9 mouse cellular contexts compared by ENCODE assay signal in genomic region chr11:114830433-114830773, GRCm38 (mm10). TPM values are rescaled to one million over a fixed set of nuclear protein-coding genes. Genes with fewer than 3 reads are reported as not detected.
DNase-seq lines count a peak whose midpoint lies in the region; ATAC-seq lines count a peak whose summit lies in the region.
"Had no signal": no experiment of that assay in that cellular context is flagged by ENCODE, and none has a peak within 500 bp of the region (broad histone marks: within the 10 kb centered on the region; RNA-seq: fewer than 3 reads in every experiment).

No protein-coding gene starts in this region.

- H3K4me2 ChIP-seq in heart, embryonic 13.5 days = peak overlapping the region; percentile 74
- H3K4me2 ChIP-seq in hindbrain, embryonic 15.5 days = peak overlapping the region; percentile 43

- ATAC-seq in heart, embryonic 13.5 days (ENCODE audit: extremely low read depth, insufficient number of reproducible peaks, low FRiP score, low TSS enrichment) = no peak
- no peak for ATAC-seq in hindbrain, embryonic 15.5 days (ENCODE audit: low FRiP score, low read depth)
- peak; percentile 24; the same call in 1 of the 2 replicates for ATAC-seq in megakaryocyte, adult 5-6 weeks (ENCODE audit: poor library complexity, severe bottlenecking)

- H3K4me1 ChIP-seq in heart, embryonic 13.5 days = peaks cover 53% of the 10 kb centered on the region
- H3K4me1 ChIP-seq in embryonic facial prominence, embryonic 10.5 days = peaks cover 57% of the 10 kb centered on the region
- peaks cover 17% of the 10 kb centered on the region for H3K4me1 ChIP-seq in hindbrain, embryonic 15.5 days (replicated peaks)

- 13% methylated on average over 8 of the region's 8 CpGs for WGBS in heart, embryonic 13.5 days
- 8% methylated on average over 8 of the region's 8 CpGs for WGBS in embryonic facial prominence, embryonic 10.5 days
- 19% methylated on average over 8 of the region's 8 CpGs for WGBS in hindbrain, embryonic 15.5 days

- no peaks in the 10 kb centered on the region for H3K9me3 ChIP-seq in heart, embryonic 13.5 days
- H3K9me3 ChIP-seq in embryonic facial prominence, embryonic 10.5 days = no peaks in the 10 kb centered on the region
- no peaks in the 10 kb centered on the region for H3K9me3 ChIP-seq in hindbrain, embryonic 15.5 days

- H3K9ac ChIP-seq in heart, embryonic 13.5 days = peak overlapping the region; percentile 76
- no peak overlapping the region for H3K9ac ChIP-seq in hindbrain, embryonic 15.5 days

- H3K27me3 ChIP-seq in heart, embryonic 13.5 days (replicated peaks) = no peaks in the 10 kb centered on the region
- no peaks in the 10 kb centered on the region for H3K27me3 ChIP-seq in embryonic facial prominence, embryonic 10.5 days (replicated peaks; ENCODE audit: low read depth, poor library complexity, severe bottlenecking)
- no peaks in the 10 kb centered on the region for H3K27me3 ChIP-seq in hindbrain, embryonic 15.5 days

- intact Hi-C loops in heart, postnatal 14 days (cut with DNase I) = no loop called here

- DNase-seq in heart, postnatal 14 days = no peak
- no peak for DNase-seq in embryonic facial prominence, embryonic 10.5 days (ENCODE audit: low spot score)
- DNase-seq in spleen, adult 12 weeks (ENCODE audit: low spot score) = no peak
- DNase-seq in embryo, embryonic 10 days (ENCODE audit: low spot score) = no peak
- no peak for DNase-seq in urinary bladder, postnatal 14 days (ENCODE audit: low spot score)

- H3K4me3 ChIP-seq in heart, embryonic 13.5 days = peak overlapping the region; percentile 46
- peak overlapping the region; percentile 55 for H3K4me3 ChIP-seq in embryonic facial prominence, embryonic 10.5 days
- no peak overlapping the region for H3K4me3 ChIP-seq in hindbrain, embryonic 15.5 days

- peak overlapping the region; percentile 95 for H3K27ac ChIP-seq in heart, embryonic 13.5 days (replicated peaks)
- peak overlapping the region; percentile 94 for H3K27ac ChIP-seq in embryonic facial prominence, embryonic 10.5 days (replicated peaks)
- H3K27ac ChIP-seq in hindbrain, embryonic 15.5 days (replicated peaks) = no peak overlapping the region

- H3K36me3 ChIP-seq in heart, embryonic 13.5 days = no peaks in the 10 kb centered on the region
- H3K36me3 ChIP-seq in embryonic facial prominence, embryonic 10.5 days (replicated peaks) = no peaks in the 10 kb centered on the region
- H3K36me3 ChIP-seq in hindbrain, embryonic 15.5 days = no peaks in the 10 kb centered on the region

RNA-seq across cellular contexts. Expression of gene Gprc5c, which starts 20.5 kb away (rescaled TPM):
- 20.6 and 20.7 TPM in 2 replicates for polyA plus RNA-seq in heart, embryonic 13.5 days (2015; fragmentation: Nextera tagmentation; extraction: Ambion mirVana)
- 10 to 100 TPM in 1 of 2 experiments, 1 to 10 TPM in 1; 7.4 to 10.7 TPM for total RNA-seq in heart, postnatal 14 days (2021)
- polyA plus RNA-seq in embryonic facial prominence, embryonic 10.5 days (2016; fragmentation: Nextera tagmentation; extraction: Ambion mirVana) = 62.2 and 62.5 TPM in 2 replicates
- polyA plus RNA-seq in hindbrain, embryonic 15.5 days (2015; fragmentation: Nextera tagmentation; extraction: Ambion mirVana) = 8.5 and 11.6 TPM in 2 replicates
- 0.04 and 0.32 TPM in 2 replicates for total RNA-seq in megakaryocyte, adult 5-6 weeks (2015)
- total RNA-seq in megakaryocyte, adult 5-6 weeks (2017) = 0.37 and 0.89 TPM in 2 replicates

RNA-seq across cellular contexts. Expression of gene Gpr142, which starts 31.7 kb away (rescaled TPM):
- not detected in 2 replicates for polyA plus RNA-seq in heart, embryonic 13.5 days (2015; fragmentation: Nextera tagmentation; extraction: Ambion mirVana)
- total RNA-seq in heart, postnatal 14 days (2021) = not detected
- polyA plus RNA-seq in embryonic facial prominence, embryonic 10.5 days (2016; fragmentation: Nextera tagmentation; extraction: Ambion mirVana) = 0.18 TPM in 1 of 2 replicates, not detected in the other
- polyA plus RNA-seq in hindbrain, embryonic 15.5 days (2015; fragmentation: Nextera tagmentation; extraction: Ambion mirVana) = not detected in 2 replicates
- total RNA-seq in megakaryocyte, adult 5-6 weeks (2015) = not detected in 2 replicates
- not detected in 2 replicates for total RNA-seq in megakaryocyte, adult 5-6 weeks (2017)
- total RNA-seq: gastrocnemius, postnatal 4 days had no signal

RNA-seq across cellular contexts. Expression of gene Btbd17, which starts 34.7 kb away (rescaled TPM):
- polyA plus RNA-seq in heart, embryonic 13.5 days (2015; fragmentation: Nextera tagmentation; extraction: Ambion mirVana) = 0.24 TPM in 1 of 2 replicates, not detected in the other
- under 1 TPM in 1 of 2 experiments, not detected in 1; 0.12 TPM for total RNA-seq in heart, postnatal 14 days (2021)
- polyA plus RNA-seq in embryonic facial prominence, embryonic 10.5 days (2016; fragmentation: Nextera tagmentation; extraction: Ambion mirVana) = 10.0 and 17.0 TPM in 2 replicates
- 26.0 and 26.4 TPM in 2 replicates for polyA plus RNA-seq in hindbrain, embryonic 15.5 days (2015; fragmentation: Nextera tagmentation; extraction: Ambion mirVana)
- total RNA-seq in megakaryocyte, adult 5-6 weeks (2015) = not detected in 2 replicates
- total RNA-seq in megakaryocyte, adult 5-6 weeks (2017) = not detected in 2 replicates

RNA-seq across cellular contexts. Expression of gene Cd300a, which starts 59.4 kb away (rescaled TPM):
- polyA plus RNA-seq in heart, embryonic 13.5 days (2015; fragmentation: Nextera tagmentation; extraction: Ambion mirVana) = 0.82 and 1.4 TPM in 2 replicates
- total RNA-seq in heart, postnatal 14 days (2021) = 1 to 10 TPM in 1 of 2 experiments, under 1 TPM in 1; 1.00 to 1.2 TPM
- polyA plus RNA-seq in embryonic facial prominence, embryonic 10.5 days (2016; fragmentation: Nextera tagmentation; extraction: Ambion mirVana) = 1.1 and 1.8 TPM in 2 replicates
- 1.4 and 1.7 TPM in 2 replicates for polyA plus RNA-seq in hindbrain, embryonic 15.5 days (2015; fragmentation: Nextera tagmentation; extraction: Ambion mirVana)
- total RNA-seq in megakaryocyte, adult 5-6 weeks (2015) = 38.1 and 38.5 TPM in 2 replicates
- total RNA-seq in megakaryocyte, adult 5-6 weeks (2017) = 71.1 and 83.8 TPM in 2 replicates
